In genomic region chr7:46377008-46377346, GRCm38 (mm10) we compare ENCODE assay signal across 8 mouse cellular contexts. TPM values are rescaled to one million over a fixed set of nuclear protein-coding genes. Genes with fewer than 3 reads are reported as not detected.
DNase-seq lines count a peak whose midpoint lies in the region; ATAC-seq and TF ChIP-seq lines count a peak whose summit lies in the region.

No protein-coding gene starts in this region.

- peaks cover 40% of the 10 kb centered on the region for H3K27me3 ChIP-seq in midbrain, embryonic 11.5 days (ENCODE audit: control insufficient read depth, insufficient read depth, low read length)

- H3K4me1 ChIP-seq in cortical plate, adult 2 months (ENCODE audit: control insufficient read depth, insufficient read depth, low read length), result no peaks in the 10 kb centered on the region
- peaks cover 2% of the 10 kb centered on the region; the same call in 1 of the 2 replicates for H3K4me1 ChIP-seq in midbrain, embryonic 11.5 days (ENCODE audit: control insufficient read depth, insufficient read depth, low read length)

- DNase-seq in heart, adult 11 months, result peak; percentile 63
- no peak for DNase-seq in heart, adult 9 months (ENCODE audit: low spot score in 2 of 2)
- peak; percentile 87 for DNase-seq in midbrain, embryonic 11.5 days (ENCODE audit: low spot score, missing footprints)
- DNase-seq in thymus, postnatal 10 days (ENCODE audit: low spot score in 2 of 2), result no peak
- DNase-seq in left cerebral cortex, postnatal 25 days (ENCODE audit: low spot score in 2 of 2), result no peak
- DNase-seq in kidney, adult 8-10 months, result no peak

- intact Hi-C loops in left cerebral cortex, postnatal 25 days (cut with DNase I), result loop anchor here (10.0 kb wide), 1 partner anchor 282 kb away; no protein-coding TSS in a partner anchor

- H3K36me3 ChIP-seq in midbrain, embryonic 11.5 days (ENCODE audit: control insufficient read depth, insufficient read depth, low read length), result no peaks in the 10 kb centered on the region

- no peak overlapping the region for H3K4me3 ChIP-seq in cortical plate, adult 2 months (ENCODE audit: insufficient read depth, low read length)
- H3K4me3 ChIP-seq in midbrain, embryonic 11.5 days (ENCODE audit: low read depth, low read length), result no peak overlapping the region; the same call in 1 of the 2 replicates

- TF ChIP-seq CTCF in cortical plate, adult 2 months (IDR thresholded peaks at IDR 0.05; ENCODE audit: extremely low read depth, insufficient read depth, low read length), result 0 out of 2 replicates have a peak, but pooled peaks have one; percentile 4

- no peak overlapping the region for H3K27ac ChIP-seq in cortical plate, adult 2 months (ENCODE audit: insufficient read depth, low read length)
- no peak overlapping the region for H3K27ac ChIP-seq in midbrain, embryonic 11.5 days (ENCODE audit: low read depth, low read length)

- no peaks in the 10 kb centered on the region for H3K9me3 ChIP-seq in midbrain, embryonic 11.5 days (ENCODE audit: control insufficient read depth, low read length)

- TF ChIP-seq POLR2A in cortical plate, adult 2 months (IDR thresholded peaks at IDR 0.05; ENCODE audit: extremely low read depth, insufficient read depth, low read length), result no peak

- under 1% methylated on average over 30 of the region's 33 CpGs for WGBS in midbrain, embryonic 11.5 days

- H3K4me2 ChIP-seq in midbrain, embryonic 11.5 days, result peak overlapping the region; percentile 27

- peak; percentile 37 for ATAC-seq in granulocyte monocyte progenitor cell, adult 5-6 weeks (replicated peaks; ENCODE audit: poor library complexity, severe bottlenecking)
- ATAC-seq in midbrain, embryonic 11.5 days (ENCODE audit: low FRiP score), result peak; percentile 49; the same call in 1 of the 2 replicates

- H3K9ac ChIP-seq in midbrain, embryonic 11.5 days (ENCODE audit: low read length), result no peak overlapping the region

RNA-seq across cellular contexts. Expression of gene Myod1, which starts 0.7 kb away (rescaled TPM):
- 0.10 and 0.25 TPM in 2 replicates for polyA plus RNA-seq in cortical plate, adult 2 months (2012; rRNA removed)
- not detected in 2 replicates for total RNA-seq in granulocyte monocyte progenitor cell, adult 5-6 weeks (2014; fragmentation: Nextera tagmentation)
- not detected in 2 replicates for total RNA-seq in granulocyte monocyte progenitor cell, adult 5-6 weeks (2017)
- 0.11 TPM in 1 of 2 replicates, not detected in the other for polyA plus RNA-seq in midbrain, embryonic 11.5 days (2014; fragmentation: Nextera tagmentation; extraction: Ambion mirVana)
- under 1 TPM in 1 of 2 experiments, not detected in 1; 0.18 TPM for total RNA-seq in left cerebral cortex, postnatal 25 days (2021)

RNA-seq across cellular contexts. Expression of gene Kcnc1, which starts 19.3 kb away (rescaled TPM):
- 80.3 and 85.7 TPM in 2 replicates for polyA plus RNA-seq in cortical plate, adult 2 months (2012; rRNA removed)
- 2.9 TPM in 1 of 2 replicates, not detected in the other for total RNA-seq in granulocyte monocyte progenitor cell, adult 5-6 weeks (2014; fragmentation: Nextera tagmentation)
- total RNA-seq in granulocyte monocyte progenitor cell, adult 5-6 weeks (2017), result 0.09 TPM in 1 of 2 replicates, not detected in the other
- polyA plus RNA-seq in midbrain, embryonic 11.5 days (2014; fragmentation: Nextera tagmentation; extraction: Ambion mirVana), result 1.4 and 1.8 TPM in 2 replicates
- total RNA-seq in left cerebral cortex, postnatal 25 days (2021), result 100 to 1,000 TPM; 115 to 131 TPM

Comparison
In these comparisons a context has a peak if more than half of its experiments do, and no peak if none do; other contexts are left out.
1. DNase-seq: peak in heart, adult 11 months (single experiment) and midbrain, embryonic 11.5 days (single experiment); none in heart, adult 9 months (0 of 2), thymus, postnatal 10 days (0 of 2), left cerebral cortex, postnatal 25 days (0 of 2) and kidney, adult 8-10 months (0 of 2).
2. RNA of gene Kcnc1, which starts 19.3 kb away (total RNA-seq): 115 to 131 TPM in left cerebral cortex, postnatal 25 days; 0.09 to 2.9 TPM in granulocyte monocyte progenitor cell, adult 5-6 weeks; every median in the first group is over 10 times any median in the second.